Mouse (Mus musculus): ENCODE results near the gene Sirt4. TPM values are rescaled to one million over a fixed set of nuclear protein-coding genes. Genes with fewer than 3 reads are reported as not detected.

The Sirt4 gene
- polyA plus RNA-seq (2015; fragmentation: Nextera tagmentation; extraction: Ambion mirVana): 27.3 and 32.2 TPM in 2 replicates

DNA sequence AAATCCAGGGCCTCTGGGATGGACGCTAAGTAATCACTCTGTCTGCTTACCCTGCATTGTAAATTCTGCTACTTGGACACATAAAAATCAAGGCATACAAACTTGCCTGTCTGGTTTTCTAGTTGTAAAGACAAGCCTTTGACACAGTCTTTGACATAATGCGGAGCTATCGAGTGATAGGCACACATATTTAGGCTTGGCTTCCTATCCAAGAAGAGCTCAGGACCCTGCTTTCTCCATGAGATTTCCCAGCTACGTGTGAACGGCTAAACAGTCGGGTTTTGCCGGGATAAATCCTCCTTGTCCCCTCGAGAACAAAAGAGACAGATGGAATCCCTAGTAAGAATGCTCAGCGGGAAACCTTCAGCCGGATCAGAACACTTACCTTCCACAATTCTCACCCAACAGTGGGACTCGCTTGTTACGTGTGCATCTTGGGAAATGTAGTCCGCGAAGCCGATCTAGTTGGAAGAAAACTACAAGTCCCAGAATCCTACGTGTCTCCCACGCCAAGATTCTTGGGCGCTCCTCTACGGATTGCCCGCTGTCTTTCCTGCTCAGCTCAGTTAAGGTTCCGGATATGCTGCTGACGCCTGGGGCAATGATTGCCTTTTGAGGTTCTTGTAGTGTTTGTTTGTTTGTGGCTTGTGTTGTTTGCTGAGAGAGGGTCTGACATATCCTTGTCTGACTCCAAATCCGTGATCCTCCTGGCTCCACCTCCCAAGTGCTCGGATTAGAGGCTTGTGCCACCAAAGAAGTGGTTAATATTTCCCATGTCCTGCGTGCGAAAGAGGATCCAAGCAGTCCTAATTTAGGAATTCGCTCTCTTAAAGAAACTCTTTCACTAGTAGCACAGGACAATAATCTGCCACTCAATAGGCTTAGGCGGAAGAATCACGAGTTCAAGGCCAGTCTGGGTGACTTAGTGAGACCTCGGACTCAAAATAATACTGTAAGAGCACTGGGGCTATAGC, at the start of gene Sirt4:
Gene Sirt4, minus strand, starts transcription at position 779 of the 974 bp plus-strand sequence.
- Histone ChIP-seq H3K4me1 (replicated peaks) (peaks cover 34% of the 10 kb centered on the region), H3K4me2 (peak within 1 kb of the TSS; percentile 60), H3K9me3 (no peaks in the 10 kb centered on the region), H3K27me3 (no peaks in the 10 kb centered on the region), H3K9ac (peak within 1 kb of the TSS; percentile 65), H3K4me3 (peak within 1 kb of the TSS; percentile 44), H3K36me3 (peaks cover 2% of the 10 kb centered on the region; the same call in 1 of the 2 replicates), H3K27ac (replicated peaks) (peak within 1 kb of the TSS; percentile 89)
- 6% methylated on average over 30 of the region's 30 CpGs for WGBS
- ATAC-seq (ENCODE audit: low FRiP score, low read depth): peak; percentile 88

DNA sequence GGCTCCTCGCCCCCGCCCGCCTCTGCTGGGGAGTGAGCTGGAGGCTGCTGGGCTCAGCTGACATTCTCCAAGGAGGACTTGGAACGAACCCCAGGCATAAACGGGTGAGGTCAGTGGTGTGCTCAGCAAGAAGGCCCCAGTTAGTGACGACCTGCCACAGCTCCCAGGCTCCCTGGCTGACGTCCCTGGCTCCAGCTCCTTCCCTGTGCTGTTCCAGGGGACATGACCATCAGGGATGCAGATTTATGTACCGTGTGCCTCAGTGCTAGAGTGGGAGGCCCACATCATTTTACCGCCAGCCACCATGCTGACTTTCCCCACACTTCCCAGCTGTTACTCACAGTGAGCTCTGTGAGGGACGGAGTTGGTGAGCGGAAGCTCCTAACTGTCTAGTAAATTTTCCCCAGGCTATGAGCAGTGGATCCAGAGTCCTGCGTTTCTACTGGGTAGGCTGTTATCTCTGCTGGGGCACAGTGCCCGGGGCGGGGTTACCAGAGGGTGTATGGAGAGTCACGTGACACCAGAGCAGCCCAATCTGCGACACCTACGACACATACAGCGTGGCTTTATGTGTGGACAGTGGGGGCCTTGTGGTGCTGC, 47.2 kb upstream of the Sirt4 start:
- WGBS: 37% methylated on average over 18 of the region's 18 CpGs
- no peaks in the 10 kb centered on the region for H3K36me3 ChIP-seq
- ATAC-seq (ENCODE audit: low FRiP score, low read depth): peak; percentile 76
- no peaks in the 10 kb centered on the region for H3K27me3 ChIP-seq
- H3K9me3 ChIP-seq: no peaks in the 10 kb centered on the region
- peak overlapping the region; percentile 52 for H3K27ac ChIP-seq (replicated peaks)
- H3K4me3 ChIP-seq: no peak overlapping the region
- H3K4me2 ChIP-seq: peak overlapping the region; percentile 3; the same call in 1 of the 2 replicates
- no peak overlapping the region for H3K9ac ChIP-seq
- H3K4me1 ChIP-seq (replicated peaks): peaks cover 48% of the 10 kb centered on the region

GRCm38 (mm10) chr5:115530447-115530809, 45.9 kb upstream of the Sirt4 start:
- peaks cover 48% of the 10 kb centered on the region for H3K4me1 ChIP-seq (replicated peaks)
- H3K4me3 ChIP-seq: no peak overlapping the region
- no peaks in the 10 kb centered on the region for H3K36me3 ChIP-seq
- 61% methylated on average over 8 of the region's 8 CpGs for WGBS
- no peaks in the 10 kb centered on the region for H3K27me3 ChIP-seq
- H3K9me3 ChIP-seq: no peaks in the 10 kb centered on the region
- no peak overlapping the region for H3K9ac ChIP-seq
- H3K27ac ChIP-seq (replicated peaks): peak overlapping the region; percentile 47
- no peak for ATAC-seq (ENCODE audit: low FRiP score, low read depth)
- no peak overlapping the region for H3K4me2 ChIP-seq

DNA sequence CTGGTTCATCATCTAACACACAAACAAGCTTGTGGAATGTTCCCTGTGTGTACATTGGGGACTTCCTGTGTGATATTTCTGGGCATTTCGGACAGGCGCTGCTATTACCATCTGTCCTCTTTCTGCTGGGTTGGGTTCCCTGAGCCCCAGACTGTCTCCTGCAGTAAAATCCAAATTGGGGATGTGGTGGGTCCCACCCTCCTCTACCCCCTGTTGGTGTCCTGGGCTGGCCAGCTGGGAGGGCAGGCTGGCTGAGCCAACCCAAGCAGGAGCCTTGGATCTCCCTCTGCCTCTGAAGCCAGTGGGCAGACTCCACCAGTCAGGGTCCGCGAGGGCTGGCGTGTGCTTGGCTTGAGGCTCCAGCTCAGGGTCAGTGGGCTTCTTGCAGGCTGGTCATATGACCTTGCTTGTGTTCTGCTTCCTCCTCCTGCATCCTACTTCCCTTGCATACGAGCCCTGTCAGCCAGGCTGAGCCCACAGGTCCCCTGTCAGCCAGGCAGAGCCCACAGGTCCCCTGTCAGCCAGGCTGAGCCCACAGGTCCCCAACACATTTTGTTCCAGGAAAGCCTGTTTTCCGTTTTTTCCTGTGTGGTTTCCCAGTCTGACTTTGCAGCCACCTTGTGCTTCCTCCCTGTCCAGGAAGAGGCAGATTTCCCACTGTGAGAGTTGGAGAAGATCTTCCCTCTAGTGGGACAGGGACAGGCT, 45.4 kb upstream of the Sirt4 start:
- Histone ChIP-seq H3K4me1 (replicated peaks) (peaks cover 46% of the 10 kb centered on the region), H3K9ac (no peak overlapping the region), H3K27me3 (no peaks in the 10 kb centered on the region), H3K4me2 (no peak overlapping the region), H3K27ac (replicated peaks) (peak overlapping the region; percentile 47), H3K36me3 (no peaks in the 10 kb centered on the region), H3K9me3 (no peaks in the 10 kb centered on the region), H3K4me3 (no peak overlapping the region)
- WGBS: 74% methylated on average over 7 of the region's 7 CpGs
- ATAC-seq (ENCODE audit: low FRiP score, low read depth): no peak

- no peak for ATAC-seq (ENCODE audit: low FRiP score, low read depth)
- H3K4me2 ChIP-seq: no peak overlapping the region
- peaks cover 43% of the 10 kb centered on the region for H3K4me1 ChIP-seq (replicated peaks)
- no peaks in the 10 kb centered on the region for H3K27me3 ChIP-seq
- H3K9me3 ChIP-seq: no peaks in the 10 kb centered on the region
- H3K36me3 ChIP-seq: no peaks in the 10 kb centered on the region
- H3K9ac ChIP-seq: no peak overlapping the region
- H3K27ac ChIP-seq (replicated peaks): 0 out of 2 replicates have a peak overlapping the region, but pooled peaks have one; percentile 47
- H3K4me3 ChIP-seq: no peak overlapping the region
- WGBS: 76% methylated on average over 8 of the region's 8 CpGs
Measured at GRCm38 (mm10) chr5:115529364-115529741, 44.8 kb upstream of the Sirt4 start.

DNA sequence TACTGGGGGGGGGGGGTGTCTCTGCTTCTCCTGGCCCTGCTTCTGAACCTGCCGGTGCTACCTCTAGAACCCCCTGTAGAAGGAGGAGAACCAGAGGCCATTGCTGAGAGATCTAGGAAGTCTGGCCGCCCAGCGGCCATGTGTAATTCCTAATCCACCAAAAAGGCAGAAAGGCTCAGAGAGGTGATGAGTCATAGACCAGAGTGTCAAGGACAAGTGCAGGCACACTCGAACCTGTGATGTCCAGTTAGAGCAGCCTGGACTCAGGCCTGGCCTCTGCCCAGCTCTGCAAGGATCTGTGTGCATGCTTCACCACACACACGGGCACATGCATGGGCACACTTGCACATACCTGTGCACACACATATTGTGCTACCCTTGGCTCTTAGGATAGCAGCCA, 43.6 kb upstream of the Sirt4 start:
- no peak overlapping the region for H3K27ac ChIP-seq (replicated peaks)
- no peaks in the 10 kb centered on the region for H3K36me3 ChIP-seq
- no peak overlapping the region for H3K4me3 ChIP-seq
- H3K9ac ChIP-seq: no peak overlapping the region
- no peak overlapping the region for H3K4me2 ChIP-seq
- peaks cover 48% of the 10 kb centered on the region for H3K4me1 ChIP-seq (replicated peaks)
- no peaks in the 10 kb centered on the region for H3K9me3 ChIP-seq
- no peak for ATAC-seq (ENCODE audit: low FRiP score, low read depth)
- WGBS: 87% methylated on average over 5 of the region's 5 CpGs
- H3K27me3 ChIP-seq: no peaks in the 10 kb centered on the region

- Histone ChIP-seq H3K27me3 (no peaks in the 10 kb centered on the region), H3K27ac (replicated peaks) (no peak overlapping the region), H3K9me3 (no peaks in the 10 kb centered on the region), H3K36me3 (no peaks in the 10 kb centered on the region), H3K4me3 (no peak overlapping the region), H3K4me2 (no peak overlapping the region), H3K9ac (no peak overlapping the region), H3K4me1 (replicated peaks) (peaks cover 36% of the 10 kb centered on the region)
- ATAC-seq (ENCODE audit: low FRiP score, low read depth): no peak
- 83% methylated on average over 17 of the region's 17 CpGs for WGBS
Measured at GRCm38 (mm10) chr5:115526456-115527202, 42.1 kb upstream of the Sirt4 start.

- Histone ChIP-seq H3K9ac (no peak overlapping the region), H3K4me1 (replicated peaks) (peaks cover 29% of the 10 kb centered on the region), H3K36me3 (no peaks in the 10 kb centered on the region), H3K9me3 (no peaks in the 10 kb centered on the region), H3K27me3 (no peaks in the 10 kb centered on the region), H3K27ac (replicated peaks) (peak overlapping the region; percentile 37; the same call in 1 of the 2 replicates), H3K4me3 (no peak overlapping the region), H3K4me2 (no peak overlapping the region)
- no peak for ATAC-seq (ENCODE audit: low FRiP score, low read depth)
- 76% methylated on average over 9 of the region's 9 CpGs for WGBS
Measured at GRCm38 (mm10) chr5:115525943-115526342, 41.4 kb upstream of the Sirt4 start.

GRCm38 (mm10) chr5:115525416-115525815, 40.9 kb upstream of the Sirt4 start:
- no peaks in the 10 kb centered on the region for H3K9me3 ChIP-seq
- ATAC-seq (ENCODE audit: low FRiP score, low read depth): no peak
- 0 out of 2 replicates have a peak overlapping the region, but pooled peaks have one; percentile 37 for H3K27ac ChIP-seq (replicated peaks)
- 93% methylated on average over 4 of the region's 4 CpGs for WGBS
- no peak overlapping the region for H3K4me2 ChIP-seq
- H3K9ac ChIP-seq: no peak overlapping the region
- H3K4me1 ChIP-seq (replicated peaks): peaks cover 24% of the 10 kb centered on the region
- H3K27me3 ChIP-seq: no peaks in the 10 kb centered on the region
- no peaks in the 10 kb centered on the region for H3K36me3 ChIP-seq
- H3K4me3 ChIP-seq: no peak overlapping the region

GRCm38 (mm10) chr5:115524471-115524870, 39.9 kb upstream of the Sirt4 start:
- Histone ChIP-seq H3K4me2 (no peak overlapping the region), H3K9me3 (no peaks in the 10 kb centered on the region), H3K27ac (replicated peaks) (no peak overlapping the region), H3K9ac (no peak overlapping the region), H3K27me3 (no peaks in the 10 kb centered on the region), H3K4me3 (no peak overlapping the region), H3K4me1 (replicated peaks) (peaks cover 15% of the 10 kb centered on the region), H3K36me3 (no peaks in the 10 kb centered on the region)
- WGBS: 58% methylated on average over 12 of the region's 12 CpGs
- ATAC-seq (ENCODE audit: low FRiP score, low read depth): no peak

GRCm38 (mm10) chr5:115523971-115524370, 39.4 kb upstream of the Sirt4 start:
- no peaks in the 10 kb centered on the region for H3K9me3 ChIP-seq
- no peak overlapping the region for H3K9ac ChIP-seq
- ATAC-seq (ENCODE audit: low FRiP score, low read depth): no peak
- H3K4me1 ChIP-seq (replicated peaks): peaks cover 10% of the 10 kb centered on the region
- no peaks in the 10 kb centered on the region for H3K36me3 ChIP-seq
- 0 out of 2 replicates have a peak overlapping the region, but pooled peaks have one; percentile 11 for H3K4me2 ChIP-seq
- no peak overlapping the region for H3K4me3 ChIP-seq
- no peaks in the 10 kb centered on the region for H3K27me3 ChIP-seq
- H3K27ac ChIP-seq (replicated peaks): no peak overlapping the region
- WGBS: 10% methylated on average over 15 of the region's 15 CpGs
